Mouse (Mus musculus): ENCODE results near the gene Phlpp1. TPM values are rescaled to one million over a fixed set of nuclear protein-coding genes. Genes with fewer than 3 reads are reported as not detected.

Gene Phlpp1
- polyA plus RNA-seq, 1 experiment from 2014 or later: 3.5 TPM

- 91% methylated on average over 3 of the region's 3 CpGs for WGBS
- H3K27ac ChIP-seq: no peak overlapping the region
- H3K4me1 ChIP-seq: no peaks in the 10 kb centered on the region
- no peak for ATAC-seq (ENCODE audit: insufficient read depth, low FRiP score, low read depth)
- H3K36me3 ChIP-seq: no peaks in the 10 kb centered on the region
- no peak overlapping the region for H3K9ac ChIP-seq
- H3K4me3 ChIP-seq (replicated peaks): no peak overlapping the region
- no peak overlapping the region for H3K4me2 ChIP-seq
- no peaks in the 10 kb centered on the region for H3K27me3 ChIP-seq (replicated peaks)
- H3K9me3 ChIP-seq: no peaks in the 10 kb centered on the region
Measured at GRCm38 (mm10) chr1:106349116-106349515, 177.6 kb downstream of the Phlpp1 start.

DNA sequence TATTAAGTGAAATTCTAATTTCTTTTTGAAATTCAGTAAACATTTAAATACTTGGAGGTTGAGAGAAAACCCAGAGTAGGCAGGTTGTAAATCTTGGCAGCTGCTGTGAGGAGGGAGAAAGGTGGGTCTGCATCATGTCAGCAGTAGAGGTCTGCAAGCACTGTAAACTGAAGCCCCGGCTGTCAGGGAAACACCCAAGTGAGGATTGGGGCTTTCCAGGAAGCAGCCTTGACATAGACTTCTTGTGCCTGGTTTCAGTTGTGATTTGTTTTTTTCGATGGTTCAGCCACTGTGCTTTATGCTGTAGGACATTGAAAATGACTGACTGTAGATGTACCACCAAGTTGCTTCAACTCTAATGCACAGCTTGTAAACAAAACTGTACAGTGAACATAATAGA lies 180.0 kb downstream of the Phlpp1 start:
- H3K4me2 ChIP-seq: no peak overlapping the region
- 37% methylated on average over 2 of the region's 2 CpGs for WGBS
- ATAC-seq (ENCODE audit: insufficient read depth, low FRiP score, low read depth): no peak
- H3K4me1 ChIP-seq: no peaks in the 10 kb centered on the region
- no peaks in the 10 kb centered on the region for H3K36me3 ChIP-seq
- H3K9ac ChIP-seq: no peak overlapping the region
- H3K9me3 ChIP-seq: no peaks in the 10 kb centered on the region
- H3K4me3 ChIP-seq (replicated peaks): no peak overlapping the region
- no peaks in the 10 kb centered on the region for H3K27me3 ChIP-seq (replicated peaks)
- no peak overlapping the region for H3K27ac ChIP-seq

DNA sequence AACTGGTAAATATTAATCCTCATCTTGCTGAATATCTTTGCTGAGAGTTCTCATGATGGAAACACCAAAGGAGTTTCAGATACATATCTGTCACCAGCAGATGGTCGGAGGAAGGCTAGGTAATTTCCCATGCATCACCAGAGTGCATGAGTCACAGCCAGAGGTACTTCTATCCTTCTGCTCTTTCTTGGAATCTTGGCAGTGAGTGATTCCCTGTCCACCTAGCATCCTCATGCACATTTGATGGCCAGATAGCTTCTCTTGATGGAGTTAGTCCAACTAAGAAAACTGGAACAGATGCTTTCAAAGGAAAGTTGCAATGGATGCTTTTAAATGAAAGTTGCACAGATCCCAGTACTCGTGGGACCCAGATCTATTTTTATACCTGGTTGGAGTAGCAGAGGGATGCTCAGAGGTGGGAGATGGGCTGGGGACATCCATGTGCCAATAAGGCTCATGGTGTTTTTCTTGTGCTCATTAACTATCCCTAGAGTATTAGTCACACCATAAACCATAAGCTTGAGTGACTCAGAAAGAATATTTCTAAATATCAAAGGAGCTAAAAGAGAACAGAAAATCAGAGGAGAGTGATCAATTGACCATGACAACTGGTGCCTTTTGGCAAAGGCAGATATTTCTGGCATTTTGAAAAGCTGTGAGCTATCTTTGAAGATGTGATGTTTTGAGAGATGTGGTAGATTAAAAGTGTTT lies 181.4 kb downstream of the Phlpp1 start:
- H3K27ac ChIP-seq: no peak overlapping the region
- H3K9ac ChIP-seq: no peak overlapping the region
- H3K4me1 ChIP-seq: no peaks in the 10 kb centered on the region
- 87% methylated on average over 2 of the region's 2 CpGs for WGBS
- H3K4me3 ChIP-seq (replicated peaks): no peak overlapping the region
- H3K9me3 ChIP-seq: no peaks in the 10 kb centered on the region
- no peaks in the 10 kb centered on the region for H3K36me3 ChIP-seq
- H3K27me3 ChIP-seq (replicated peaks): no peaks in the 10 kb centered on the region
- no peak for ATAC-seq (ENCODE audit: insufficient read depth, low FRiP score, low read depth)
- H3K4me2 ChIP-seq: no peak overlapping the region

- no peaks in the 10 kb centered on the region for H3K9me3 ChIP-seq
- no peak overlapping the region for H3K4me3 ChIP-seq (replicated peaks)
- H3K27me3 ChIP-seq (replicated peaks): no peaks in the 10 kb centered on the region
- no peaks in the 10 kb centered on the region for H3K4me1 ChIP-seq
- H3K4me2 ChIP-seq: no peak overlapping the region
- WGBS: 76% methylated on average over 4 of the region's 4 CpGs
- ATAC-seq (ENCODE audit: insufficient read depth, low FRiP score, low read depth): no peak
- H3K9ac ChIP-seq: no peak overlapping the region
- no peak overlapping the region for H3K27ac ChIP-seq
- no peaks in the 10 kb centered on the region for H3K36me3 ChIP-seq
Measured at GRCm38 (mm10) chr1:106353993-106354392, 182.4 kb downstream of the Phlpp1 start.

DNA sequence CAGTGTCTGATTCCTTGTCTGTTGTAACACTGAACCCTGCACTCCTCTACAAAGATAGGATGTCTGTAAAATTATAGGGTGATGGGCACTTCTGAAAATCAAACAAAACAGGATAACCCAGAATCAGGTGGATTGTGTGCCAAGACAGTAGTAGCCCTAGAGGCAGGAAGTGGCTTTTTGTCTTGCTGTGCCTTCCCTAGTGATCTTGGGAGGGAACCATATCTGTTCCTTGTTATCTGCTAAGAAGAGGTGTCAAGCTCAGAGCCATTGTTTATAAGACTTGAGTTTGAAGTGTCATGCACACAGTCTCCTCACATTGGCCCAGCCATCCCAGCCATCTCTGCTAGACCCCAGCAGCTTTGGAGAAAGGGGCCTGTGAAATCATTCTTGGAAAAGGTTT lies 187.9 kb downstream of the Phlpp1 start:
- H3K9ac ChIP-seq: no peak overlapping the region
- H3K27ac ChIP-seq: no peak overlapping the region
- H3K4me2 ChIP-seq: no peak overlapping the region
- no peak overlapping the region for H3K4me3 ChIP-seq (replicated peaks)
- no peaks in the 10 kb centered on the region for H3K4me1 ChIP-seq
- H3K36me3 ChIP-seq: no peaks in the 10 kb centered on the region
- no peaks in the 10 kb centered on the region for H3K9me3 ChIP-seq
- H3K27me3 ChIP-seq (replicated peaks): no peaks in the 10 kb centered on the region
- no peak for ATAC-seq (ENCODE audit: insufficient read depth, low FRiP score, low read depth)

GRCm38 (mm10) chr1:106362841-106363604 lies 191.5 kb downstream of the Phlpp1 start:
- Histone ChIP-seq H3K4me3 (replicated peaks) (no peak overlapping the region), H3K9me3 (no peaks in the 10 kb centered on the region), H3K27ac (no peak overlapping the region), H3K4me2 (no peak overlapping the region), H3K4me1 (no peaks in the 10 kb centered on the region), H3K27me3 (replicated peaks) (no peaks in the 10 kb centered on the region), H3K36me3 (no peaks in the 10 kb centered on the region), H3K9ac (no peak overlapping the region)
- ATAC-seq (ENCODE audit: insufficient read depth, low FRiP score, low read depth): no peak
- WGBS: 80% methylated on average over 3 of the region's 3 CpGs

DNA sequence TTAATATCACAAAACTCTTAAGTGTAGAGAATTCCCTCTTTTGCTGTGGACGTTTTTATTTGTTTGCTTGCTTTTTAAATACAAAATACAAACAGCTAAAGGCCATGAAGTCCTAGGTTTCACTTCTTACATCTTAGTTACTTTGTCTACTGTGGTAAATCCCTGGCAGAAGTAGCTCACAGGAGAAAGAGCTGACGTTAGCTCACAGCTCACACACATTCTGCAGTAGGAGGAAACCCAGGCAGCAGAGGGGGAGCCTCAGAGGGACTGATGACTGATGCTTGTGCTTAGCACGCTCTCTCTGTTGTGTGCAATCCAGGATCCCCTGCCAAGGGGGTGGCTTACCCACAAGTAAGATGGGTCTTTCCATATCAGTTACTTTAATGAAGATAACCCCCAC lies 197.8 kb downstream of the Phlpp1 start:
- H3K36me3 ChIP-seq: no peaks in the 10 kb centered on the region

DNA sequence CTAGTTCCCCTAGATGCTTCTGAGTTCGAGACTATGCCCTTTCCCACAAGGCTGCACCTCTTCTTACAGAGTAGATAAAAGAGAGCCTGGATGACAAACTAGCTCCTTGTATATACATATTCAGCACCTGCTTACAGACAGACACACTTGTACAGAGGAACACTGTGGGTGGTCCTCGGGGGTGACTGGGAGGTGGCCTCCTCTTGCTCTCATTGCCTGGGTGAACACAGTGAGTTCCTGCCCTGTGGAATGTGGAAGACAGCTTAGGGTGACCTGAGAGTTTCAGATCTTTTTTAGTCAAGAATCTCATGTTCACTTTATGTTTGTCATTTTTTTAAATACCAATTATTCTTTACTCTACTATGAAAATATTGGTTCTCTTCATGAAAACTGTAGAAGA lies 200.9 kb downstream of the Phlpp1 start:
- Histone ChIP-seq H3K9ac (no peak overlapping the region), H3K4me2 (no peak overlapping the region), H3K27ac (no peak overlapping the region), H3K4me3 (replicated peaks) (no peak overlapping the region), H3K9me3 (no peaks in the 10 kb centered on the region), H3K4me1 (no peaks in the 10 kb centered on the region), H3K27me3 (replicated peaks) (no peaks in the 10 kb centered on the region), H3K36me3 (no peaks in the 10 kb centered on the region)
- 51% methylated on average over 2 of the region's 2 CpGs for WGBS
- ATAC-seq (ENCODE audit: insufficient read depth, low FRiP score, low read depth): no peak

More for the DNA sequence above, 197.8 kb downstream of the Phlpp1 start:
- no peak for ATAC-seq (ENCODE audit: insufficient read depth, low FRiP score, low read depth)
- 70% methylated on average over 3 of the region's 3 CpGs for WGBS
- Histone ChIP-seq H3K9ac (no peak overlapping the region), H3K27me3 (replicated peaks) (no peaks in the 10 kb centered on the region), H3K4me3 (replicated peaks) (no peak overlapping the region), H3K4me1 (no peaks in the 10 kb centered on the region), H3K27ac (no peak overlapping the region), H3K9me3 (no peaks in the 10 kb centered on the region), H3K4me2 (no peak overlapping the region)

DNA sequence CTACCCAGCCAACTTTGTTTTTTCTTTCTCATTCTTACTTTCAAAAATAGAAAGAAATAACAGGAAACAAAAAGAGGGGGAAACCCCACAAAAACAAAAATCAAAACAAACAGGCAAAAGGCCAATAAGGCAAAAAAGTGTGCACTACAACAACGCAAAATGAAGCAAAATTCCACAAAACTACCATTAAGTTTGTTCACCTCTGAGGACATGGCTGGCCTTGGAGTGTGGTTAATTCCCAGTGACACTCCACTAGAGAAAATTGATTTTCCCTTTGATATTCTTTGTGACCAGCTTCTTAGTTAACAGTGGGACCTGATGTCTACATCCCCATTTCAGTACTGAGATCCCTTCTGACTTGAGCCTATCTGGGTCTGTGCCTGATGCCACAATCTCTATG lies 202.1 kb downstream of the Phlpp1 start:
- ATAC-seq (ENCODE audit: insufficient read depth, low FRiP score, low read depth): no peak
- no peaks in the 10 kb centered on the region for H3K4me1 ChIP-seq
- H3K9me3 ChIP-seq: no peaks in the 10 kb centered on the region
- H3K4me3 ChIP-seq (replicated peaks): no peak overlapping the region
- H3K9ac ChIP-seq: no peak overlapping the region
- no peaks in the 10 kb centered on the region for H3K36me3 ChIP-seq
- H3K27ac ChIP-seq: no peak overlapping the region
- H3K4me2 ChIP-seq: no peak overlapping the region
- no peaks in the 10 kb centered on the region for H3K27me3 ChIP-seq (replicated peaks)
- 92% methylated on average over 1 of the region's 1 CpGs for WGBS

DNA sequence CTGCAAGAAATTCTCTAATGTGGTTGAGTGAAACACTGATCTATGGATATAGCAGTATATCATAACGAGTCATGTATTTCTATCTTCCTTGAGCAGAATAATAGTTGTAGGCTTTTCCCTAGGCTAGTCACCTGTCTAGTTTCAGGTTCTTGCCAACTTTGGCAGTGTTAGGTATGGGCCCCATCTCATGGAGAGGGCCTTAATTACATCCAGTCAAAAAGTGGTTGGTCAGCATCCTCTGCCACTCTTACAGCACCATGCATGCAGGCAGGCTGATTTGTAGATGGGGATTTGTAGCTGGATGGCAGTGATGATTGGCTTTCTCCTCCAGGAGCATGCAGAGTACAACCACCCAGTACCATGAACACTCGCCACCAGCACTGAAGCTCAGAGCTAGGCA lies 202.7 kb downstream of the Phlpp1 start:
- H3K9ac ChIP-seq: no peak overlapping the region
- 84% methylated on average over 2 of the region's 2 CpGs for WGBS
- ATAC-seq (ENCODE audit: insufficient read depth, low FRiP score, low read depth): no peak
- no peaks in the 10 kb centered on the region for H3K36me3 ChIP-seq
- no peak overlapping the region for H3K4me3 ChIP-seq (replicated peaks)
- H3K4me2 ChIP-seq: no peak overlapping the region
- H3K27me3 ChIP-seq (replicated peaks): no peaks in the 10 kb centered on the region
- H3K4me1 ChIP-seq: no peaks in the 10 kb centered on the region
- no peak overlapping the region for H3K27ac ChIP-seq
- H3K9me3 ChIP-seq: no peaks in the 10 kb centered on the region

GRCm38 (mm10) chr1:106374971-106375370 lies 203.4 kb downstream of the Phlpp1 start:
- H3K27ac ChIP-seq: no peak overlapping the region
- no peaks in the 10 kb centered on the region for H3K27me3 ChIP-seq (replicated peaks)
- 77% methylated on average over 4 of the region's 4 CpGs for WGBS
- H3K4me3 ChIP-seq (replicated peaks): no peak overlapping the region
- H3K4me1 ChIP-seq: no peaks in the 10 kb centered on the region
- H3K9ac ChIP-seq: no peak overlapping the region
- ATAC-seq (ENCODE audit: insufficient read depth, low FRiP score, low read depth): no peak
- H3K4me2 ChIP-seq: no peak overlapping the region
- no peaks in the 10 kb centered on the region for H3K36me3 ChIP-seq
- H3K9me3 ChIP-seq: no peaks in the 10 kb centered on the region

DNA sequence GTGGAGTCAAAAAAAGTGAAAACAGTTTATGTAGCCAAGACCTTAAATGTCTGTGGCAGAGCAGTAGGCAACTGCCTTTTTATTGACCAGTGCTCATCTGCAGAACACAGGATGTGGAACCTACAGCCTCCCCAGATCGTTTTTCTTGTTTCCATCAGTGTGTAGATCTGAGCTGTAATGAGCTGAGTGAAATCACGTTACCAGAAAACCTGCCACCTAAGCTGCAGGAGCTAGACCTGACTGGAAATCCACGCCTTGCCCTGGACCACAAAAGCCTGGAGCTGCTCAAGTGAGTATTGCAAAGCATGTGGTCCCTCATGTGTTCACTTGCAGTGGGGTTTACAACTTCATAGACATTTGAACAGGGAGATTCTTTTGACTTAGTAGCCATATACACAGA lies 204.5 kb downstream of the Phlpp1 start:
- H3K9ac ChIP-seq: no peak overlapping the region
- no peaks in the 10 kb centered on the region for H3K27me3 ChIP-seq (replicated peaks)
- H3K4me3 ChIP-seq (replicated peaks): no peak overlapping the region
- ATAC-seq (ENCODE audit: insufficient read depth, low FRiP score, low read depth): no peak
- H3K27ac ChIP-seq: no peak overlapping the region
- WGBS: 65% methylated on average over 3 of the region's 3 CpGs
- H3K4me1 ChIP-seq: no peaks in the 10 kb centered on the region; the same call in 1 of the 2 replicates
- H3K4me2 ChIP-seq: no peak overlapping the region
- H3K36me3 ChIP-seq: no peaks in the 10 kb centered on the region
- H3K9me3 ChIP-seq: no peaks in the 10 kb centered on the region
